Mouse (Mus musculus): ENCODE measurements around the gene Zscan29.
"Not testable (repeated sequence)": the region's sequence is repeated elsewhere in the genome, so short reads cannot be mapped to it uniquely, and the experiment has no call there.

Zscan29 gene

GRCm38 (mm10) chr2:121137371-121137770, 33.6 kb downstream of the Zscan29 start:
- ATAC-seq (ENCODE audit: low TSS enrichment) = no peak

GRCm38 (mm10) chr2:121132822-121133221, 38.1 kb downstream of the Zscan29 start:
- ATAC-seq (ENCODE audit: low TSS enrichment) = no peak

- no peak for ATAC-seq (ENCODE audit: low TSS enrichment)
These were observed 41.9 kb downstream of the Zscan29 start for GRCm38 (mm10) chr2:121128865-121129620.

- no peak for ATAC-seq (ENCODE audit: low TSS enrichment)
These were observed 43.4 kb downstream of the Zscan29 start for GRCm38 (mm10) chr2:121127536-121127935.

- not testable (repeated sequence) for ATAC-seq (ENCODE audit: low TSS enrichment)
These were observed 44.6 kb downstream of the Zscan29 start for GRCm38 (mm10) chr2:121126302-121126701.

GRCm38 (mm10) chr2:121119260-121119659, 51.7 kb downstream of the Zscan29 start:
- no peak for ATAC-seq (ENCODE audit: low TSS enrichment)

GRCm38 (mm10) chr2:121115418-121115817, 55.5 kb downstream of the Zscan29 start:
- no peak for ATAC-seq (ENCODE audit: low TSS enrichment)

GRCm38 (mm10) chr2:121109695-121110094, 61.2 kb downstream of the Zscan29 start, which contains the start of gene Tgm7:
Gene Tgm7 (minus strand): TSS chr2:121109795.
- no peak for ATAC-seq (ENCODE audit: low TSS enrichment)
